Mouse (Mus musculus) neural tube, embryonic 12.5 days (tissue): ENCODE results near the gene Kctd14. TPM values are rescaled to one million over a fixed set of nuclear protein-coding genes. Genes with fewer than 3 reads are reported as not detected.

Source experiments
- ATAC-seq: fragments of 200-750 bp; cut with Nextera tagmentation; 2 replicates; pipeline ENCODE4 v1.8.0; 2017; ENCODE audit warnings: low read depth, mild to moderate bottlenecking, moderate TSS enrichment, moderate library complexity; ENCODE audit not compliant: low FRiP score
- H3K27ac ChIP-seq: fragments of 300-500 bp; sonication (generic); 2 replicates; pipeline ENCODE4 v1.5.1; 2016
- H3K27me3 ChIP-seq: fragments of 300-500 bp; sonication (generic); replicated peaks from 2 replicates; pipeline ENCODE4 v1.6.1; 2016; ENCODE audit warnings: mild to moderate bottlenecking
- H3K36me3 ChIP-seq: fragments of 300-500 bp; sonication (generic); 2 replicates; pipeline ENCODE4 v1.6.1; 2016; ENCODE audit warnings: mild to moderate bottlenecking
- H3K4me1 ChIP-seq: fragments of 300-500 bp; sonication (generic); 2 replicates; pipeline ENCODE4 v1.6.1; 2016
- H3K4me2 ChIP-seq: fragments of 300-500 bp; sonication (generic); replicated peaks from 2 replicates; pipeline ENCODE4 v1.6.1; 2016; ENCODE audit warnings: mild to moderate bottlenecking
- H3K4me3 ChIP-seq: fragments of 300-500 bp; sonication (generic); 2 replicates; pipeline ENCODE4 v1.5.1; 2016
- H3K9ac ChIP-seq: fragments of 300-500 bp; sonication (generic); 2 replicates; pipeline ENCODE4 v1.6.1; 2016; ENCODE audit warnings: mild to moderate bottlenecking
- H3K9me3 ChIP-seq: fragments of 300-500 bp; sonication (generic); 2 replicates; pipeline ENCODE4 v1.6.1; 2016; ENCODE audit warnings: mild to moderate bottlenecking
- WGBS: fragments of 180-500 bp; shearing (Covaris S2); methylation state at CpG from one replicate; pipeline ENCODE4 v1.1.7; 2016; 5-methylcytosine and 5-hydroxymethylcytosine counted together
- polyA plus RNA-seq: library from polyadenylated mRNA; unstranded; fragments of >200 nt; fragmentation: Nextera tagmentation; extraction: Ambion mirVana; gene quantifications from 2 replicates; pipeline ENCODE4 v1.2.1, GENCODE M21; 2016

The Kctd14 gene
- polyA plus RNA-seq, 1 experiment from 2014 or later = 2.0 TPM

GRCm38 (mm10) chr7:97447050-97447531 lies 4.0 kb upstream of the Kctd14 start:
- Histone ChIP-seq H3K4me3 (no peak overlapping the region), H3K27me3 (no peaks in the 10 kb centered on the region), H3K9me3 (no peaks in the 10 kb centered on the region), H3K9ac (no peak overlapping the region), H3K4me1 (peaks cover 6% of the 10 kb centered on the region; the same call in 1 of the 2 replicates), H3K27ac (peak overlapping the region; percentile 65), H3K36me3 (no peaks in the 10 kb centered on the region), H3K4me2 (no peak overlapping the region)
- peak; percentile 85 for ATAC-seq
- WGBS = 55% methylated on average over 6 of the region's 6 CpGs

- 83% methylated on average over 6 of the region's 6 CpGs for WGBS
Observed at GRCm38 (mm10) chr7:97452196-97452595, 1.1 kb downstream of the Kctd14 start.

GRCm38 (mm10) chr7:97453141-97453921 lies 2.2 kb downstream of the Kctd14 start:
- WGBS = 8% methylated on average over 27 of the region's 27 CpGs
- no peak overlapping the region for H3K27ac ChIP-seq
- 0 out of 2 replicates have a peak, but pooled peaks cover 3% of the 10 kb centered on the region for H3K27me3 ChIP-seq
- peak overlapping the region; percentile 31 for H3K4me3 ChIP-seq
- peak overlapping the region; percentile 52 for H3K9ac ChIP-seq
- no peaks in the 10 kb centered on the region for H3K36me3 ChIP-seq
- peaks cover 8% of the 10 kb centered on the region for H3K4me1 ChIP-seq
- peak; percentile 41; the same call in 1 of the 2 replicates for ATAC-seq
- no peaks in the 10 kb centered on the region for H3K9me3 ChIP-seq
- H3K4me2 ChIP-seq = peak overlapping the region; percentile 66

More at GRCm38 (mm10) chr7:97452196-97452595, 1.1 kb downstream of the Kctd14 start:
- no peak for ATAC-seq
- H3K4me1 ChIP-seq = peaks cover 8% of the 10 kb centered on the region
- no peak overlapping the region for H3K4me2 ChIP-seq
- H3K4me3 ChIP-seq = no peak overlapping the region
- H3K9ac ChIP-seq = no peak overlapping the region
- no peak overlapping the region for H3K27ac ChIP-seq
- no peaks in the 10 kb centered on the region for H3K9me3 ChIP-seq
- 0 out of 2 replicates have a peak, but pooled peaks cover 3% of the 10 kb centered on the region for H3K27me3 ChIP-seq
- no peaks in the 10 kb centered on the region for H3K36me3 ChIP-seq

GRCm38 (mm10) chr7:97454795-97455194 lies 3.7 kb downstream of the Kctd14 start:
- H3K36me3 ChIP-seq = no peaks in the 10 kb centered on the region
- H3K9me3 ChIP-seq = no peaks in the 10 kb centered on the region
- no peak overlapping the region for H3K9ac ChIP-seq
- peaks cover 8% of the 10 kb centered on the region for H3K4me1 ChIP-seq
- H3K27me3 ChIP-seq = 0 out of 2 replicates have a peak, but pooled peaks cover 3% of the 10 kb centered on the region
- H3K4me2 ChIP-seq = no peak overlapping the region
- ATAC-seq = no peak
- H3K4me3 ChIP-seq = no peak overlapping the region
- H3K27ac ChIP-seq = no peak overlapping the region
- WGBS = 91% methylated on average over 10 of the region's 10 CpGs

GRCm38 (mm10) chr7:97455577-97455976 lies 4.5 kb downstream of the Kctd14 start:
- no peak for ATAC-seq
- no peaks in the 10 kb centered on the region for H3K36me3 ChIP-seq
- H3K4me1 ChIP-seq = peaks cover 8% of the 10 kb centered on the region
- no peak overlapping the region for H3K9ac ChIP-seq
- H3K27ac ChIP-seq = no peak overlapping the region
- no peak overlapping the region for H3K4me3 ChIP-seq
- no peak overlapping the region for H3K4me2 ChIP-seq
- no peaks in the 10 kb centered on the region for H3K9me3 ChIP-seq
- 0 out of 2 replicates have a peak, but pooled peaks cover 3% of the 10 kb centered on the region for H3K27me3 ChIP-seq
- WGBS = 70% methylated on average over 3 of the region's 3 CpGs

GRCm38 (mm10) chr7:97473001-97473400 lies 21.9 kb downstream of the Kctd14 start:
- H3K27ac ChIP-seq = no peak overlapping the region
- WGBS = 88% methylated on average over 5 of the region's 5 CpGs
- H3K36me3 ChIP-seq = no peaks in the 10 kb centered on the region
- H3K9me3 ChIP-seq = no peaks in the 10 kb centered on the region
- no peak overlapping the region for H3K9ac ChIP-seq
- no peak overlapping the region for H3K4me2 ChIP-seq
- H3K4me3 ChIP-seq = no peak overlapping the region
- H3K4me1 ChIP-seq = no peaks in the 10 kb centered on the region
- H3K27me3 ChIP-seq = no peaks in the 10 kb centered on the region
- no peak for ATAC-seq

- no peaks in the 10 kb centered on the region for H3K27me3 ChIP-seq
- H3K27ac ChIP-seq = no peak overlapping the region
- H3K36me3 ChIP-seq = no peaks in the 10 kb centered on the region
- H3K9ac ChIP-seq = no peak overlapping the region
- peaks cover 18% of the 10 kb centered on the region for H3K4me1 ChIP-seq
- H3K4me3 ChIP-seq = no peak overlapping the region
- H3K9me3 ChIP-seq = no peaks in the 10 kb centered on the region
- no peak overlapping the region for H3K4me2 ChIP-seq
- no peak for ATAC-seq
- WGBS = 65% methylated on average over 3 of the region's 3 CpGs
Observed at GRCm38 (mm10) chr7:97479349-97479748, 28.2 kb downstream of the Kctd14 start.

- H3K27me3 ChIP-seq = no peaks in the 10 kb centered on the region
- H3K4me2 ChIP-seq = peak overlapping the region; percentile 91
- 0 out of 2 replicates have a peak overlapping the region, but pooled peaks have one; percentile 78 for H3K4me3 ChIP-seq
- peak; percentile 27; the same call in 1 of the 2 replicates for ATAC-seq
- H3K9me3 ChIP-seq = no peaks in the 10 kb centered on the region
- peaks cover 6% of the 10 kb centered on the region for H3K36me3 ChIP-seq
- no peak overlapping the region for H3K27ac ChIP-seq
- 33% methylated on average over 3 of the region's 3 CpGs for WGBS
- H3K4me1 ChIP-seq = peaks cover 18% of the 10 kb centered on the region
- no peak overlapping the region for H3K9ac ChIP-seq
Observed at GRCm38 (mm10) chr7:97480290-97480689, 29.2 kb downstream of the Kctd14 start.

- H3K27ac ChIP-seq = no peak within 1 kb of the TSS
- peak; percentile 99 for ATAC-seq
- H3K4me3 ChIP-seq = peak within 1 kb of the TSS; percentile 78
- peak within 1 kb of the TSS; percentile 63 for H3K9ac ChIP-seq
- H3K36me3 ChIP-seq = peaks cover 12% of the 10 kb centered on the region
- H3K4me2 ChIP-seq = peak within 1 kb of the TSS; percentile 91
- under 1% methylated on average over 24 of the region's 24 CpGs for WGBS
- no peaks in the 10 kb centered on the region for H3K9me3 ChIP-seq
- peaks cover 18% of the 10 kb centered on the region for H3K4me1 ChIP-seq
- H3K27me3 ChIP-seq = no peaks in the 10 kb centered on the region
Observed at GRCm38 (mm10) chr7:97480821-97481339, 29.8 kb downstream of the Kctd14 start, which contains the start of gene Ints4. Gene Ints4 (plus strand): TSS chr7:97480956.

GRCm38 (mm10) chr7:97483378-97483777 lies 32.3 kb downstream of the Kctd14 start:
- Histone ChIP-seq H3K27me3 (no peaks in the 10 kb centered on the region), H3K4me3 (no peak overlapping the region), H3K4me2 (no peak overlapping the region), H3K27ac (no peak overlapping the region), H3K9me3 (no peaks in the 10 kb centered on the region), H3K9ac (no peak overlapping the region), H3K36me3 (peaks cover 35% of the 10 kb centered on the region), H3K4me1 (peaks cover 18% of the 10 kb centered on the region)
- ATAC-seq = no peak
- WGBS = 96% methylated on average over 2 of the region's 2 CpGs

GRCm38 (mm10) chr7:97491157-97491556 lies 40.0 kb downstream of the Kctd14 start:
- no peaks in the 10 kb centered on the region for H3K27me3 ChIP-seq
- H3K9me3 ChIP-seq = no peaks in the 10 kb centered on the region
- H3K9ac ChIP-seq = no peak overlapping the region
- no peaks in the 10 kb centered on the region for H3K4me1 ChIP-seq
- peaks cover 63% of the 10 kb centered on the region for H3K36me3 ChIP-seq
- 69% methylated on average over 3 of the region's 3 CpGs for WGBS
- no peak overlapping the region for H3K4me3 ChIP-seq
- H3K27ac ChIP-seq = no peak overlapping the region
- H3K4me2 ChIP-seq = no peak overlapping the region
- ATAC-seq = no peak

GRCm38 (mm10) chr7:97492420-97492819 lies 41.3 kb downstream of the Kctd14 start:
- no peak for ATAC-seq
- 96% methylated on average over 4 of the region's 4 CpGs for WGBS
- H3K36me3 ChIP-seq = peaks cover 57% of the 10 kb centered on the region

More at GRCm38 (mm10) chr7:97492420-97492819, 41.3 kb downstream of the Kctd14 start:
- Histone ChIP-seq H3K4me3 (no peak overlapping the region), H3K27ac (no peak overlapping the region), H3K27me3 (no peaks in the 10 kb centered on the region), H3K9me3 (no peaks in the 10 kb centered on the region), H3K4me1 (no peaks in the 10 kb centered on the region), H3K9ac (no peak overlapping the region), H3K4me2 (no peak overlapping the region)
